Mouse (Mus musculus) CH12.LX (cell line): Measurements from ENCODE around the gene Cldn10. TPM values are rescaled to one million over a fixed set of nuclear protein-coding genes. Genes with fewer than 3 reads are reported as not detected.

Source experiments
- DNase-seq: peaks from one replicate; pipeline ENCODE4 v3.0.0-alpha.2; 2013; ENCODE audit errors: extremely low read depth
- H3K27ac ChIP-seq: 2 replicates; pipeline ENCODE4 v1.5.1; 2012; ENCODE audit warnings: low read depth, mild to moderate bottlenecking, control low read depth, moderate library complexity; ENCODE audit not compliant: insufficient read depth
- H3K27me3 ChIP-seq: replicated peaks from 2 replicates; pipeline ENCODE3; 2012; ENCODE audit warnings: inconsistent platforms
- H3K36me3 ChIP-seq, 2 experiments: replicated peaks in 1 of 2; 2 replicates each; pipeline versions ENCODE3 to v1.6.1; 2012; ENCODE audit warnings: inconsistent platforms in 1 of 2, low read length in 1 of 2, mild to moderate bottlenecking in 1 of 2, mixed read lengths in 1 of 2, moderate library complexity in 1 of 2; ENCODE audit not compliant: control insufficient read depth in 1 of 2, insufficient read depth in 1 of 2
- H3K4me1 ChIP-seq, 2 experiments: 2 replicates each; pipeline ENCODE4 v1.6.1; 2012; ENCODE audit warnings: inconsistent platforms in 1 of 2, moderate library complexity in 1 of 2; ENCODE audit not compliant: insufficient read depth in 2 of 2, control insufficient read depth in 1 of 2
- H3K4me2 ChIP-seq: 2 replicates; pipeline ENCODE4 v1.6.1; 2012; ENCODE audit warnings: low read depth, mild to moderate bottlenecking, control low read depth; ENCODE audit not compliant: poor library complexity, insufficient read depth, severe bottlenecking
- H3K4me3 ChIP-seq, 3 experiments: fragments of 150-350 bp in 1 of 3; sonication (generic) in 1 of 3; replicated peaks in 1 of 3; 2 replicates each; pipeline versions ENCODE3 to v1.5.1; 2011 to 2012; ENCODE audit warnings: low read depth in 2 of 3, low read length in 2 of 3, mild to moderate bottlenecking in 2 of 3, moderate library complexity in 2 of 3, control low read depth in 1 of 3, improper control_type of control experiment in 1 of 3, inconsistent platforms in 1 of 3, mixed read lengths in 1 of 3; ENCODE audit not compliant: poor library complexity in 1 of 3
- H3K79me2 ChIP-seq: replicated peaks from 2 replicates; pipeline ENCODE4 v1.6.1; 2012; ENCODE audit warnings: mild to moderate bottlenecking, moderate library complexity; ENCODE audit not compliant: control insufficient read depth, poor library complexity, insufficient read depth, severe bottlenecking; ENCODE audit errors: extremely low read depth
- H3K9ac ChIP-seq: 2 replicates; pipeline ENCODE4 v1.6.1; 2012; ENCODE audit warnings: low read depth, mild to moderate bottlenecking, control low read depth, moderate library complexity; ENCODE audit not compliant: insufficient read depth
- H3K9me3 ChIP-seq: replicated peaks from 2 replicates; pipeline ENCODE3; 2012; ENCODE audit warnings: low read length, inconsistent platforms, mixed read lengths
- BHLHE40 ChIP-seq: IDR thresholded peaks from 2 replicates; pipeline ENCODE4 v1.6.1; 2011; ENCODE audit warnings: mild to moderate bottlenecking, low read depth, low read length, improper control_type of control experiment
- CHD1 ChIP-seq: IDR thresholded peaks from 2 replicates; pipeline ENCODE4 v1.6.1; 2012; ENCODE audit warnings: low read depth, low read length, improper control_type of control experiment, inconsistent platforms
- CHD2 ChIP-seq: IDR thresholded peaks from 2 replicates; pipeline ENCODE4 v1.6.1; 2011; ENCODE audit warnings: low read length, improper control_type of control experiment
- CTCF ChIP-seq, 2 experiments: IDR thresholded peaks in 1 of 2; conservative IDR thresholded peaks in 1 of 2; 2 replicates each; pipeline ENCODE4 v1.5.1; 2011 to 2012; ENCODE audit warnings: low read depth in 2 of 2, low read length in 2 of 2, improper control_type of control experiment in 1 of 2, inconsistent platforms in 1 of 2, mild to moderate bottlenecking in 1 of 2, moderate library complexity in 1 of 2
- E2F4 ChIP-seq: IDR thresholded peaks from 2 replicates; pipeline ENCODE4 v1.6.1; 2011; ENCODE audit warnings: low read depth, low read length, improper control_type of control experiment; ENCODE audit not compliant: insufficient replicate concordance
- ELF1 ChIP-seq: IDR thresholded peaks from 2 replicates; pipeline ENCODE4 v1.6.1; 2014; ENCODE audit warnings: low read depth, mild to moderate bottlenecking, inconsistent platforms, low read length, improper control_type of control experiment
- EP300 ChIP-seq: IDR thresholded peaks from 2 replicates; pipeline ENCODE4 v1.6.1; 2011; ENCODE audit warnings: low read length, improper control_type of control experiment
- ETS1 ChIP-seq: conservative IDR thresholded peaks from 2 replicates; pipeline ENCODE4 v1.6.1; 2012; ENCODE audit warnings: low read depth, mild to moderate bottlenecking, inconsistent platforms, low read length, improper control_type of control experiment, moderate library complexity
- GABPA ChIP-seq: IDR thresholded peaks from 2 replicates; pipeline ENCODE4 v1.6.1; 2012; ENCODE audit warnings: low read depth, low read length, improper control_type of control experiment, inconsistent platforms; ENCODE audit not compliant: insufficient replicate concordance
- HCFC1 ChIP-seq: IDR thresholded peaks from 2 replicates; pipeline ENCODE4 v1.6.1; 2012; ENCODE audit warnings: low read depth, mild to moderate bottlenecking, inconsistent platforms, low read length, improper control_type of control experiment
- IRF4 ChIP-seq: IDR thresholded peaks from 2 replicates; pipeline ENCODE4 v1.6.1; 2014; ENCODE audit warnings: low read depth, mild to moderate bottlenecking, inconsistent platforms, low read length, improper control_type of control experiment
- JUN ChIP-seq: IDR thresholded peaks from 2 replicates; pipeline ENCODE4 v1.6.1; 2011; ENCODE audit warnings: low read depth, mild to moderate bottlenecking, low read length, improper control_type of control experiment, moderate library complexity; ENCODE audit not compliant: insufficient read depth
- JUND ChIP-seq: conservative IDR thresholded peaks from 2 replicates; pipeline ENCODE4 v1.6.1; 2011; ENCODE audit warnings: low read depth, low read length, improper control_type of control experiment
- KAT2A ChIP-seq: IDR thresholded peaks from 2 replicates; pipeline ENCODE4 v1.6.1; 2012; ENCODE audit warnings: low read length, improper control_type of control experiment, inconsistent platforms; ENCODE audit not compliant: insufficient replicate concordance
- MAFK ChIP-seq: IDR thresholded peaks from 2 replicates; pipeline ENCODE4 v1.6.1; 2011; ENCODE audit warnings: low read length, improper control_type of control experiment; ENCODE audit not compliant: insufficient replicate concordance
- MAX ChIP-seq: IDR thresholded peaks from 2 replicates; pipeline ENCODE4 v1.6.1; 2011; ENCODE audit warnings: low read length, improper control_type of control experiment
- MAZ ChIP-seq: IDR thresholded peaks from 2 replicates; pipeline ENCODE4 v1.6.1; 2012; ENCODE audit warnings: low read depth, mild to moderate bottlenecking, inconsistent platforms, low read length, improper control_type of control experiment, moderate library complexity
- MEF2A ChIP-seq: IDR thresholded peaks from 2 replicates; pipeline ENCODE4 v1.6.1; 2014; ENCODE audit warnings: low read depth, mild to moderate bottlenecking, inconsistent platforms, low read length, improper control_type of control experiment, borderline replicate concordance
- MXI1 ChIP-seq: IDR thresholded peaks from 2 replicates; pipeline ENCODE4 v1.6.1; 2011; ENCODE audit warnings: mild to moderate bottlenecking, low read depth, low read length, improper control_type of control experiment
- MYC ChIP-seq: IDR thresholded peaks from 2 replicates; pipeline ENCODE4 v1.6.1; 2011; ENCODE audit warnings: low read depth, mild to moderate bottlenecking, improper control_type of control experiment, low read length
- NELFE ChIP-seq: IDR thresholded peaks from 2 replicates; pipeline ENCODE4 v1.6.1; 2011; ENCODE audit warnings: low read depth, low read length, improper control_type of control experiment
- NRF1 ChIP-seq: IDR thresholded peaks from 2 replicates; pipeline ENCODE4 v1.6.1; 2014; ENCODE audit warnings: low read depth, mild to moderate bottlenecking, inconsistent platforms, low read length, improper control_type of control experiment, moderate library complexity
- PAX5 ChIP-seq: IDR thresholded peaks from 2 replicates; pipeline ENCODE4 v1.6.1; 2012; ENCODE audit warnings: low read length, inconsistent platforms, mixed read lengths
- POLR2A ChIP-seq: IDR thresholded peaks from 2 replicates; pipeline ENCODE4 v1.6.1; 2011; ENCODE audit warnings: low read depth, mild to moderate bottlenecking, improper control_type of control experiment, low read length
- POLR2AphosphoS2 ChIP-seq: IDR thresholded peaks from 2 replicates; pipeline ENCODE4 v1.6.1; 2011; ENCODE audit warnings: low read depth, low read length, improper control_type of control experiment
- RAD21 ChIP-seq: IDR thresholded peaks from 2 replicates; pipeline ENCODE4 v1.6.1; 2011; ENCODE audit warnings: low read depth, mild to moderate bottlenecking, low read length, improper control_type of control experiment, moderate library complexity
- RCOR1 ChIP-seq: conservative IDR thresholded peaks from 2 replicates; pipeline ENCODE4 v1.6.1; 2012; ENCODE audit warnings: low read depth, mild to moderate bottlenecking, inconsistent platforms, low read length, improper control_type of control experiment
- SIN3A ChIP-seq: IDR thresholded peaks from 2 replicates; pipeline ENCODE4 v1.6.1; 2012; ENCODE audit warnings: low read length, improper control_type of control experiment, inconsistent platforms
- SMC3 ChIP-seq: IDR thresholded peaks from 2 replicates; pipeline ENCODE4 v1.6.1; 2011; ENCODE audit warnings: low read depth, low read length, improper control_type of control experiment
- TBP ChIP-seq: conservative IDR thresholded peaks from 2 replicates; pipeline ENCODE4 v1.6.1; 2011; ENCODE audit warnings: low read depth, low read length, improper control_type of control experiment
- TCF12 ChIP-seq: IDR thresholded peaks from 2 replicates; pipeline ENCODE4 v1.6.1; 2014; ENCODE audit warnings: low read depth, mild to moderate bottlenecking, inconsistent platforms, low read length, improper control_type of control experiment
- UBTF ChIP-seq: IDR thresholded peaks from 2 replicates; pipeline ENCODE4 v1.6.1; 2012; ENCODE audit warnings: low read depth, mild to moderate bottlenecking, inconsistent platforms, low read length, improper control_type of control experiment, moderate library complexity
- USF1 ChIP-seq: IDR thresholded peaks from 2 replicates; pipeline ENCODE4 v1.6.1; 2014; ENCODE audit warnings: low read depth, mild to moderate bottlenecking, inconsistent platforms, low read length, improper control_type of control experiment
- USF2 ChIP-seq: conservative IDR thresholded peaks from 2 replicates; pipeline ENCODE4 v1.6.1; 2011; ENCODE audit warnings: low read depth, low read length, improper control_type of control experiment
- ZC3H11A ChIP-seq: IDR thresholded peaks from 2 replicates; pipeline ENCODE4 v1.6.1; 2012; ENCODE audit warnings: low read depth, mild to moderate bottlenecking, inconsistent platforms, low read length, improper control_type of control experiment
- ZKSCAN1 ChIP-seq: IDR thresholded peaks from 2 replicates; pipeline ENCODE4 v1.6.1; 2012; ENCODE audit warnings: low read depth, inconsistent platforms, low read length, improper control_type of control experiment, borderline replicate concordance
- ZMIZ1 ChIP-seq: IDR thresholded peaks from 2 replicates; pipeline ENCODE4 v1.6.1; 2012; ENCODE audit warnings: low read depth, mild to moderate bottlenecking, inconsistent platforms, low read length, improper control_type of control experiment
- ZNF384 ChIP-seq: IDR thresholded peaks from 2 replicates; pipeline ENCODE4 v1.6.1; 2012; ENCODE audit warnings: low read depth, low read length, improper control_type of control experiment, inconsistent platforms
- dilution Hi-C: fragments of 300-500 bp; cut with MboI; formaldehyde crosslinking; loops from 2 replicates; pipeline ENCODE4 v1.14.3; 2020; ENCODE audit warnings: low sequenced_read_pairs; ENCODE audit not compliant: extremely low pct_unique_long_range_greater_than_20kb, extremely low pct_ligation_motif_present
- in situ Hi-C: fragments of 300-500 bp; cut with MboI; formaldehyde crosslinking; loops from 3 replicates; pipeline ENCODE4 v1.14.3; 2019; ENCODE audit warnings: low sequenced_read_pairs, low pct_ligation_motif_present, low pct_unique_long_range_greater_than_20kb, mixed read lengths
- polyA plus RNA-seq: library from polyadenylated mRNA; unstranded; fragments of >175 nt; gene quantifications from 2 replicates; pipeline ENCODE4 v1.2.1, GENCODE M21; 2012; ENCODE audit warnings: low read depth; ENCODE audit not compliant: insufficient read length
- total RNA-seq, 2 experiments: library from RNA; depleted of rRNA; stranded (reverse); fragments of 300-350 nt in 1 of 2; fragments of >200 nt in 1 of 2; gene quantifications; 2 replicates each; pipeline ENCODE4 v1.2.3; 2012 to 2014

Cldn10 gene
- total and polyA plus RNA-seq, 3 experiments: not detected

GRCm38 (mm10) chr14:118767673-118768353, 19.9 kb upstream of the Cldn10 start:
- DNase-seq: peak; percentile 87
- in situ Hi-C loops (loop anchor here (5.0 to 10.0 kb wide), 2 partner anchors 63 to 151 kb away; partner anchors contain the start of gene Abcc4), dilution Hi-C loops (no loop called here)
- peak overlapping the region; percentile 44; the same call in 1 of the 2 replicates for H3K4me2 ChIP-seq
- H3K27ac ChIP-seq: no peak overlapping the region
- H3K36me3 ChIP-seq: no peaks in the 10 kb centered on the region
- H3K27me3 ChIP-seq: no peaks in the 10 kb centered on the region
- H3K9ac ChIP-seq: 0 out of 2 replicates have a peak overlapping the region, but pooled peaks have one; percentile 20
- H3K4me3 ChIP-seq: no peak overlapping the region
- H3K4me1 ChIP-seq: peaks cover 0 to 8% of the 10 kb centered on the region in 2 experiments; a peak in 2 of 4 replicates
- no peaks in the 10 kb centered on the region for H3K79me2 ChIP-seq
- TF ChIP-seq CTCF (conservative IDR thresholded peaks at IDR 0.05 in 1 of 2, IDR thresholded peaks at IDR 0.05 in 1 of 2; ENCODE audit: low read depth in 2 of 2, low read length in 2 of 2) (peak; percentile 89 to 96), TBP (no peak), MAZ (no peak), RCOR1 (no peak), ZNF384 (no peak), MYC (0 out of 2 replicates have a peak, but pooled peaks have one; percentile 5), ZMIZ1 (no peak), IRF4 (peak; percentile 50; the same call in 1 of the 2 replicates), HCFC1 (no peak), JUN (no peak), MAFK (no peak), SIN3A (no peak), RAD21 (peak; percentile 99), MXI1 (no peak), SMC3 (peak; percentile 98), MEF2A (no peak; the same call in 1 of the 2 replicates), MAX (no peak), PAX5 (no peak), NELFE (peak; percentile 35; the same call in 1 of the 2 replicates), ZC3H11A (peak; percentile 89), UBTF (no peak), USF2 (no peak), KAT2A (no peak), ELF1 (0 out of 2 replicates have a peak, but pooled peaks have one; percentile 22), CHD1 (no peak), JUND (no peak), GABPA (no peak), CHD2 (no peak), EP300 (no peak), E2F4 (no peak), TCF12 (no peak), BHLHE40 (peak; percentile 20; the same call in 1 of the 2 replicates), POLR2AphosphoS2 (no peak), USF1 (no peak), POLR2A (no peak), ETS1 (no peak), ZKSCAN1 (no peak), NRF1 (no peak)
- no peaks in the 10 kb centered on the region for H3K9me3 ChIP-seq
